Mouse (Mus musculus) limb, embryonic 11.5 days (tissue): Measurements from ENCODE around the gene Man2b1. TPM values are rescaled to one million over a fixed set of nuclear protein-coding genes. Genes with fewer than 3 reads are reported as not detected.

Experiments used
- ATAC-seq: fragments of 200-750 bp; cut with Nextera tagmentation; 2 replicates; pipeline ENCODE4 v1.8.0; 2017; ENCODE audit warnings: low read depth; ENCODE audit not compliant: insufficient number of reproducible peaks, low FRiP score, low TSS enrichment
- DNase-seq: peaks from one replicate; pipeline ENCODE4 v3.0.0-alpha.2; 2015; ENCODE audit warnings: low spot score
- H3K27ac ChIP-seq: fragments of 300-500 bp; sonication (generic); replicated peaks from 2 replicates; pipeline ENCODE4 v1.5.1; 2014; ENCODE audit warnings: low read depth, mild to moderate bottlenecking, low read length
- H3K27me3 ChIP-seq: fragments of 300-500 bp; sonication (generic); 2 replicates; pipeline ENCODE4 v1.6.1; 2014; ENCODE audit warnings: mild to moderate bottlenecking, low read length, mixed read lengths; ENCODE audit not compliant: control insufficient read depth, insufficient read depth
- H3K36me3 ChIP-seq: fragments of 300-500 bp; sonication (generic); 2 replicates; pipeline ENCODE4 v1.6.1; 2014; ENCODE audit warnings: mild to moderate bottlenecking, low read length, moderate library complexity, mixed read lengths; ENCODE audit not compliant: control insufficient read depth, insufficient read depth
- H3K4me1 ChIP-seq: fragments of 300-500 bp; sonication (generic); 2 replicates; pipeline ENCODE4 v1.6.1; 2014; ENCODE audit warnings: low read length, mixed read lengths; ENCODE audit not compliant: control insufficient read depth, insufficient read depth
- H3K4me2 ChIP-seq: fragments of 300-500 bp; sonication (generic); 2 replicates; pipeline ENCODE4 v1.6.1; 2014; ENCODE audit warnings: low read depth, mild to moderate bottlenecking, moderate library complexity; ENCODE audit not compliant: severe bottlenecking
- H3K4me3 ChIP-seq: fragments of 300-500 bp; sonication (generic); 2 replicates; pipeline ENCODE4 v1.5.1; 2014; ENCODE audit warnings: low read depth, low read length
- H3K9ac ChIP-seq: fragments of 300-500 bp; sonication (generic); 2 replicates; pipeline ENCODE4 v1.6.1; 2014; ENCODE audit warnings: mild to moderate bottlenecking, low read length
- H3K9me3 ChIP-seq: fragments of 300-500 bp; sonication (generic); 2 replicates; pipeline ENCODE4 v1.6.1; 2016; ENCODE audit warnings: low read length; ENCODE audit not compliant: control insufficient read depth
- WGBS: fragments of 180-500 bp; shearing (Covaris S2); extraction: QIAGEN DNeasy Blood & Tissue Kit; methylation state at CpG from one replicate; pipeline ENCODE4 v1.1.7; 2014; 5-methylcytosine and 5-hydroxymethylcytosine counted together
- polyA plus RNA-seq: library from polyadenylated mRNA; unstranded; fragments of >200 nt; fragmentation: Nextera tagmentation; extraction: Ambion mirVana; gene quantifications from 2 replicates; pipeline ENCODE4 v1.2.1, GENCODE M21; 2014

Man2b1 gene
- polyA plus RNA-seq, 1 experiment from 2014 or later, result 22.1 TPM

DNA sequence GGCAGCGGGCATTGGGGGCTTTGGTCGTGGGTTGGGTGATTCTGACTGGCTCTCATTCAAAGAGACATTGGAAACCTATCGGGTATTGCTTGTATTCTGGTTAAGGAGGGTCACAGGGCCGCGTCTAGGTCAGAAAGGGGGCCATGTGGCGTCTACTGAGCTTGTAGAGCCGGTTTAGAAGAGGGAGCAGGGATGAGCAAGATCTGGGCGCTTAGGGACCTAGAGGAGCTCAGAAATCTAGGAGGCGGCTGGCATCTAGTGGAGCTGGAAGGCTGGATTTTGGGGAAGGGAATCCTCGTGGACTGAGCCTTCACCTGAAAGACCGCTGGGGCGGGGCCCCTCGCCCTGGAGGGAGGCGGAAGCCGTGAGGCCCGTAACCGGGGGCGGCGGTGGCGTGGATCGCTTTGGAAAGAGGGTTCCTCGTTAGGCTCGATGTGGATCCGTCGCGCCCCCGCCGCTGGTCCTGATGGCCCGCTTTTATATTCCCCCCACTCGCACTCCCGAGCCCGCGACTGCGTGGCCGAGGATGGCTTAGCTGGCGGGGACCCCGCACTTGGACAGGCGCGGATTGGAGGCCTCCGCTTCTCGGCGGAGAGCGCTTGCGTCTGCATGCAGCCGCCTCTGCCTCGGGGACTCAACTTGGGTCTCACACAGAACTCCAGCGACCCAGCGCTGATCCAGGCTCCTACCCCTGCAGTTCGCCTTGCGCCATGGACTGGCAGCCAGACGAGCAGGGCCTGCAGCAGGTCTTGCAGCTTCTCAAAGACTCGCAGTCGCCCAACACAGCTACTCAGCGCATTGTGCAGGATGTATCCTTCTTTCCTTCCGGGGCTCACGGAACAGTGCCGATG is 45.2 kb upstream of the Man2b1 start:
- peak overlapping the region; percentile 63 for H3K4me3 ChIP-seq

DNA sequence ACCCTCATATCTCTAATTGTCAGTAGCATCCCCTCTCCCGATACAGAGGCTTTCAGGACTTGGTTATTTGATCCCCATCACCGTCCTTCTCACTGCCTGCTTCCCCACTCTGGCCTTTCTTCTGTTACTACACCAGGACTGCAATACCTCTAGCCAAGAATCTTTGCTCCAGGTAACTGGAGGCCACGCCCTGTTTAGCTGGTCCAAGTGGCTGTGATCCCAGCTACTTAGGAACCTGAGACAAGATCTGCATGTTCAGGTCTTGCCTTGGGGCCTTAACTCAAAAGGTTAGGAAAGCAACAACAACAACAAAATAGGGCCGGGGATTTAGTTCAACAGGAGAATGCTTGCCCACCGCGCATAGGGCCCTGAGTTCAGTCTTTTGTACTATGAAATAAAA is 39.5 kb upstream of the Man2b1 start:
- no peak overlapping the region for H3K4me2 ChIP-seq
- no peak for DNase-seq
- H3K4me3 ChIP-seq, result no peak overlapping the region
- no peak overlapping the region for H3K9ac ChIP-seq
- no peaks in the 10 kb centered on the region for H3K27me3 ChIP-seq
- peaks cover 2% of the 10 kb centered on the region; the same call in 1 of the 2 replicates for H3K4me1 ChIP-seq
- 90% methylated on average over 6 of the region's 6 CpGs for WGBS
- no peaks in the 10 kb centered on the region for H3K9me3 ChIP-seq
- no peak overlapping the region for H3K27ac ChIP-seq
- peaks cover 62% of the 10 kb centered on the region for H3K36me3 ChIP-seq
- no peak for ATAC-seq

More for the DNA sequence above, 45.2 kb upstream of the Man2b1 start:
- DNase-seq (peak; percentile 67), ATAC-seq (no peak)
- Histone ChIP-seq H3K27me3 (no peaks in the 10 kb centered on the region), H3K27ac (peak overlapping the region; percentile 99), H3K4me2 (peak overlapping the region; percentile 87), H3K4me1 (peaks cover 9% of the 10 kb centered on the region; the same call in 1 of the 2 replicates), H3K36me3 (peaks cover 18% of the 10 kb centered on the region), H3K9me3 (no peaks in the 10 kb centered on the region), H3K9ac (peak overlapping the region; percentile 91)
- under 1% methylated on average over 56 of the region's 57 CpGs for WGBS

DNA sequence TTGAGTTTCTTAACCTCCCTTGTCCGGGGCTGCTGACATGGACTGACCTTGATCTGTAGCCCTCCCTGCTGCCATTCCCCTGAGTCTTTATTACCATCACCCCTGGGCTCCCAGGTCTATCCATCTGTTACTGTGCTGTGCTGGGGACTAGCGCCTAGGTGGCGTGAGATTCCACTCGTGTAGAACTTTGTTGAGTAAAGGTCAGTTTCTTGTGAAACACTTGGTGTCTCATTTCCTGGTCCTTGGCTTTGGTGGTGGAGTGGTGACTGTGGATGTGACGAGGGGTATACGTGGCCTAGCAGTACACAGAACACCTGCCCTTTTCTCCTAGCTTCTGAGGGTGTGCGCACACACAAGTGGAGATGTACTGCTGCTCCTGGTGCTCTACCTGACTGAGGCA is 25.7 kb upstream of the Man2b1 start:
- Histone ChIP-seq H3K4me2 (no peak overlapping the region), H3K27ac (no peak overlapping the region), H3K4me1 (no peaks in the 10 kb centered on the region), H3K36me3 (peaks cover 33% of the 10 kb centered on the region), H3K4me3 (no peak overlapping the region), H3K27me3 (no peaks in the 10 kb centered on the region), H3K9me3 (no peaks in the 10 kb centered on the region), H3K9ac (no peak overlapping the region)
- WGBS, result 85% methylated on average over 7 of the region's 7 CpGs
- ATAC-seq, result no peak
- DNase-seq, result no peak

DNA sequence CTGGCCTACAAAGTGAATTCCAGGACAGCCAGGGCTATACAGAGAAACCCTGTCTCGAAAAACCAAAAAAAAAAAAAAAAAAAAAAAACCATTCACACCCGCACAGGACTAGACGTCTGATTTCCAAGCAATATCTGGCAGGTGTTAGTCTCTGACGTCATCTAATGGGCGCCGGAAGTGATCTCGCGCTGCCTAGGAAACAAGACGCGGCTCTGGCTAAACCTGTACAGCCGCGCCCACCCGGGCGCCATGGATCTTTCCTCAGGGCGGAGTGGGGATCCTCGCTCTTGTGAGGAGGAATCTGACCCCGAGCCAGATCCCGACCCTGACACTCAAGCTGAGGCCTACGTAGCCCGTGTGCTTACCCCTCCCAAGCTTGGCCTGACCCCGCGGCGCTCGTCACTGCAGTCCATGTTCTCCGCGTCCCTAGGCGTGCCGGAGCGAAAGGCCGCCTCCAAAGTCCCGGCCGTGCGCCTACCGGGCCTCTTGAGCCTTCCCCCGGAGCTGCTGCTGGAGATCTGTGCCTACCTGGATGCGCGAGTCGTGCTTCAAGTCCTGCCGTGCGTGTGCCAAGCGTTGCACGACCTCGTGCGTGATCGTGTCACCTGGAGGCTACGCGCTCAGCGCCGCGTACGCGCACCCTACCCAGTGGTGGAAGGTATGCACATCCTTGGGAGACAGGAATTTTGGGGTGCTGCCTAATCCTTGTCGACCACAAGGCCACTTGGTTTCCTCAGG is 23.0 kb upstream of the Man2b1 start, which contains the start of gene Fbxw9:
Gene Fbxw9 (plus strand): TSS at position 177 of the 738 bp plus-strand sequence.
- peak; percentile 84 for ATAC-seq

DNA sequence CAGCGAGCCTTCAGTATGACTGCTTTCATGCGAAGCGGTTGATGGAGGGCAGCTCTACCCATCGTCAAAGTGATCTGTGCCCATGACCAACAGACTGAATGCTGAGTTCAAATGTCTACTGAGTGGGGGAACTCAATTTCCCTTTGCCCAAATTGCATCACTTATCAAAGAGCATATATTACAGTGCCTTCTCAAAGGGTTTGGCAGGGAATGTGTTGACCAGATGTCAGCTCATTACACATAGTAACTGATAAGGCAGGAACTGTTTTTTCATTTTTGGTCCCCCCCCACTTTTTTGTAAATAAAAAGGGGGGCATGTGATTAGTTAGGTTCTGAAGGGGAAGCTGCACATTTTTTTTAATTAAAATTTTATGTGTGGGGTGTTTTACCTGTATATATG is 20.5 kb upstream of the Man2b1 start:
- no peak for ATAC-seq
- 93% methylated on average over 4 of the region's 4 CpGs for WGBS

More for the DNA sequence above, 23.0 kb upstream of the Man2b1 start, which contains the start of gene Fbxw9:
- Histone ChIP-seq H3K27me3 (no peaks in the 10 kb centered on the region), H3K4me2 (peak within 1 kb of the TSS; percentile 95), H3K4me3 (peak within 1 kb of the TSS; percentile 82), H3K27ac (no peak within 1 kb of the TSS), H3K9me3 (no peaks in the 10 kb centered on the region), H3K4me1 (no peaks in the 10 kb centered on the region), H3K9ac (peak within 1 kb of the TSS; percentile 76), H3K36me3 (peaks cover 15% of the 10 kb centered on the region)
- WGBS, result 1% methylated on average over 53 of the region's 53 CpGs
- DNase-seq, result peak; percentile 96

DNA sequence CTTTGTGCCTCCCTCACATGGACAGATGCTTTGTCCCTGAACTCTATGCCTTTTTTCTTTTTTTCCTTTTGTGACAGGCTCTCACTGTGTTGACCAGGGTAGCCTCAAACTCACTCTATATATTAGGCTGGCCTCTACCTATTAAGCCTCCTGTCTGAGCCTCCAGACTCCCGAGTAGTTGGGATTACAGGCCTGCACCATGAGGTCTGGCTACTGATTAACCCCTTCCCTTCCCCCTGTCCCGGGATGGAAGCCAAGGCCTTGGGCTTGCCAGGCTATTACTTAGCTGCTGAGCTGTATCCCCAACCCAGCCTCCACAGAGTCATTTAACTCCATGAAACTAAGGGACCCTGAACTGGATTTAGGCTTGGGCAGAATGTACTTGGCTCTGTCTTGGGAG is 17.9 kb upstream of the Man2b1 start:
- no peak overlapping the region for H3K4me2 ChIP-seq
- no peak overlapping the region for H3K9ac ChIP-seq
- H3K4me3 ChIP-seq, result no peak overlapping the region
- WGBS, result 43% methylated on average over 2 of the region's 2 CpGs
- no peaks in the 10 kb centered on the region for H3K9me3 ChIP-seq
- H3K4me1 ChIP-seq, result no peaks in the 10 kb centered on the region
- H3K36me3 ChIP-seq, result peaks cover 4% of the 10 kb centered on the region; the same call in 1 of the 2 replicates
- DNase-seq (no peak), ATAC-seq (no peak)
- H3K27ac ChIP-seq, result no peak overlapping the region
- H3K27me3 ChIP-seq, result no peaks in the 10 kb centered on the region

More for the DNA sequence above, 20.5 kb upstream of the Man2b1 start:
- H3K4me1 ChIP-seq, result no peaks in the 10 kb centered on the region
- H3K27me3 ChIP-seq, result no peaks in the 10 kb centered on the region
- no peak overlapping the region for H3K4me2 ChIP-seq
- no peak overlapping the region for H3K4me3 ChIP-seq
- no peak overlapping the region for H3K27ac ChIP-seq
- H3K9ac ChIP-seq, result no peak overlapping the region
- DNase-seq, result no peak
- peaks cover 4% of the 10 kb centered on the region; the same call in 1 of the 2 replicates for H3K36me3 ChIP-seq
- no peaks in the 10 kb centered on the region for H3K9me3 ChIP-seq

DNA sequence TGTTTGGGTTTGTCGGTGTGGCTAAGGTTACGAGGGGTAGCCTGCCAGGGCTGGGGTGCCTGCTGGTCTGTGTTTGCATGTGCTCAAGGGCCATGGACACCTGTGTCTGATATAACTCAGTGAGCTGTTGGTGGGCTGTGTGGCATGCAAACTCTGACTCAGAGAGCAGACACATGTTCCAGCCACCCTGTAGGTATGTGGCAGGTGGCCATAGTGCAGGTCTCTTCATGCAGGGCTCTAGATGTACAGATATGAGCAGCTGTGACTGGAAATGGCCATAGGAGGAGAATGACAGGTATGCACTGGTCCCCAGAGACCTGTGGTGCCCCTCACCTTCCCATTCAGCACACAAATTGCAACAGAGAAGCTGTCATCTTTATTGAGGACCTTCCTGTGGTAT is 15.9 kb upstream of the Man2b1 start:
- no peak overlapping the region for H3K9ac ChIP-seq
- no peaks in the 10 kb centered on the region for H3K27me3 ChIP-seq
- H3K4me3 ChIP-seq, result no peak overlapping the region
- ATAC-seq (no peak), DNase-seq (no peak)
- WGBS, result 89% methylated on average over 2 of the region's 2 CpGs
- H3K4me1 ChIP-seq, result no peaks in the 10 kb centered on the region
- no peaks in the 10 kb centered on the region for H3K9me3 ChIP-seq
- no peak overlapping the region for H3K4me2 ChIP-seq
- no peak overlapping the region for H3K27ac ChIP-seq
- peaks cover 4% of the 10 kb centered on the region; the same call in 1 of the 2 replicates for H3K36me3 ChIP-seq

DNA sequence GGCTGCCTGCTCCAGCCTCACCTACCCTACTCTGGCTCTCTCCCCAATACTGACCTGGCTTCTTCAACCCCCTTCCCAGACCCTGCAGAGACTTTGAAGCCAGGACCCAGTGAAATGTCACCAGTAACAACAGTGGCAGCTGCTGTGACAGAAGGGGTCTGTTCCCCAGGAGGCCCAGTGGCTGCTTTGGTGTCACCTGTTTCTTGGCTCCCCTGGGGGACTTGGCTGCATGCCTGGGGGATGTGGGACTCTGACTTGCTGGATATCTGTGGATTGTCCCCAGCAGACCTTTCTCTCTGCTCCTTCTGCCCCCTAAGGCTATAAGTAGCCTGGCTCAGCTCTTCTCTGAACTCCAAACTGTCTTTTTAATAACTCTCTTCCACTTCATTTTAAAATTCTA is 15.1 kb upstream of the Man2b1 start, which contains the start of gene Gm5741:
Gene Gm5741 (minus strand): TSS at position 1 of the 400 bp plus-strand sequence.
- DNase-seq, result no peak
- Histone ChIP-seq H3K4me2 (no peak within 1 kb of the TSS), H3K27ac (no peak within 1 kb of the TSS), H3K4me1 (no peaks in the 10 kb centered on the region), H3K36me3 (peaks cover 4% of the 10 kb centered on the region; the same call in 1 of the 2 replicates), H3K27me3 (no peaks in the 10 kb centered on the region), H3K9me3 (no peaks in the 10 kb centered on the region), H3K9ac (no peak within 1 kb of the TSS), H3K4me3 (no peak within 1 kb of the TSS; the same call in 1 of the 2 replicates)
- ATAC-seq, result no peak
